Mouse (Mus musculus) embryonic facial prominence, embryonic 11.5 days (tissue): Measurements from ENCODE around the gene Upk3bl. TPM values are rescaled to one million over a fixed set of nuclear protein-coding genes. Genes with fewer than 3 reads are reported as not detected.

ENCODE experiments used
- ATAC-seq: fragments of 200-750 bp; cut with Nextera tagmentation; replicated peaks from 2 replicates; pipeline ENCODE4 v1.8.0; 2017; ENCODE audit warnings: low read depth; ENCODE audit not compliant: insufficient number of reproducible peaks, low FRiP score, low TSS enrichment
- DNase-seq: peaks from one replicate; pipeline ENCODE4 v3.0.0-alpha.2; 2015; ENCODE audit warnings: low spot score
- H3K27ac ChIP-seq: fragments of 300-500 bp; sonication (generic); replicated peaks from 2 replicates; pipeline ENCODE4 v1.5.1; 2014; ENCODE audit warnings: mild to moderate bottlenecking, low read depth, low read length, control low read depth
- H3K27me3 ChIP-seq: fragments of 300-500 bp; sonication (generic); 2 replicates; pipeline ENCODE4 v1.6.1; 2014; ENCODE audit warnings: mild to moderate bottlenecking, low read length, moderate library complexity, mixed read lengths; ENCODE audit not compliant: control insufficient read depth, insufficient read depth
- H3K36me3 ChIP-seq: fragments of 300-500 bp; sonication (generic); replicated peaks from 2 replicates; pipeline ENCODE4 v1.6.1; 2014; ENCODE audit warnings: low read depth, mild to moderate bottlenecking, low read length, moderate library complexity, mixed read lengths; ENCODE audit not compliant: control insufficient read depth, insufficient read depth
- H3K4me1 ChIP-seq: fragments of 300-500 bp; sonication (generic); 2 replicates; pipeline ENCODE4 v1.6.1; 2014; ENCODE audit warnings: low read length, mixed read lengths; ENCODE audit not compliant: control insufficient read depth, insufficient read depth
- H3K4me2 ChIP-seq: fragments of 300-500 bp; sonication (generic); 2 replicates; pipeline ENCODE4 v1.6.1; 2014; ENCODE audit warnings: low read depth, mild to moderate bottlenecking, control low read depth, low read length, moderate library complexity
- H3K4me3 ChIP-seq: fragments of 300-500 bp; sonication (generic); 2 replicates; pipeline ENCODE4 v1.5.1; 2014; ENCODE audit warnings: low read depth, low read length, control low read depth
- H3K9ac ChIP-seq: fragments of 300-500 bp; sonication (generic); replicated peaks from 2 replicates; pipeline ENCODE4 v1.6.1; 2014; ENCODE audit warnings: mild to moderate bottlenecking, control low read depth, low read length
- H3K9me3 ChIP-seq: fragments of 300-500 bp; sonication (generic); replicated peaks from 2 replicates; pipeline ENCODE4 v1.6.1; 2016; ENCODE audit warnings: mild to moderate bottlenecking, low read length, inconsistent platforms, mixed read lengths; ENCODE audit not compliant: control insufficient read depth
- WGBS: fragments of 180-500 bp; shearing (Covaris S2); extraction: QIAGEN DNeasy Blood & Tissue Kit; methylation state at CpG from one replicate; pipeline ENCODE4 v1.1.7; 2014; 5-methylcytosine and 5-hydroxymethylcytosine counted together
- polyA plus RNA-seq: library from polyadenylated mRNA; unstranded; fragments of >200 nt; fragmentation: Nextera tagmentation; extraction: Ambion mirVana; gene quantifications from 2 replicates; pipeline ENCODE4 v1.2.1, GENCODE M21; 2014

Gene Upk3bl
- polyA plus RNA-seq, result 6.2 and 6.4 TPM in 2 replicates

DNA sequence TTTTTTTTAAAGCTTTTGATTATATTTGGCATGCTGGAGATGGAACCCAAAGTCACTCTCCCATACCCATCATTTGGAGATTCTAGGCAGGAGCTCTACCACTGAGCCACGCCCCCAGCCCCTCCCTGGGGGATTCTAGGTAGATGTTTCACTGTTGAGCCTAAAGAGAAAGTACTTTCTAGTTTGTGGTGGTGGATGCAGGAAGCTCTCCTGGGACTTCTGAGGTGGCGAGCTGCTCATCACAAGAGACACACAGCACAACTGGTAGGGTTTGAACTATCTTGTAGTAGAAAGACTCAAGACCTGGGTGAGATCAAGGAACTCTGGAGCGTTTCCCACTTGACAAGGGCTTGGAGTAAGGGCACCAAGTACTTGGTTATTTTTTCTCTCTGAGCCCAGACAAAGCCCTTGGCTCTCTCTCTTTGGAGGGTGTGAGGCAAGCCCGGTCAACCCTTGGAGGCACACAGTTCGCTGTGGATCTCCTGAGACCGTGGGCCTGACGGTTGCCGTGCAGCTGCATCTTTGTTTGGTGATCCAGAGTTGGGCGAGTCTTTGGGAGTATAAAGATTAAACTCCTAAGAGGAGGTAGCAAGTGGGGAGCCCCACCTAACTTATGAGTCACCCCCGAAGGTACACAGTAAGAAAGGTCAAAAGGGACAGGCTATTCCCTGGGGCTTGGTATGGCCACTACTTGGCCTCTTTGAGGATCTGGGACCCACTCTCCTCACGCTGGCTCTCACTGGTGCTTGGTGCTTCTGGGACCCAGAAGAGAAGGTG, at the start of gene Upk3bl:
Upk3bl (plus strand) TSS at position 192 of the 777 bp plus-strand sequence.
- Histone ChIP-seq H3K9ac (no peak within 1 kb of the TSS), H3K9me3 (no peaks in the 10 kb centered on the region), H3K4me1 (no peaks in the 10 kb centered on the region), H3K4me3 (no peak within 1 kb of the TSS), H3K27ac (no peak within 1 kb of the TSS), H3K4me2 (no peak within 1 kb of the TSS), H3K36me3 (no peaks in the 10 kb centered on the region), H3K27me3 (no peaks in the 10 kb centered on the region)
- no peak for DNase-seq
- WGBS, result 89% methylated on average over 11 of the region's 11 CpGs
- ATAC-seq, result no peak

GRCm38 (mm10) chr5:136004537-136004936, 49.8 kb upstream of the Upk3bl start:
- ATAC-seq (no peak), DNase-seq (no peak)
- no peak overlapping the region for H3K27ac ChIP-seq
- no peak overlapping the region for H3K4me3 ChIP-seq
- WGBS, result 77% methylated on average over 4 of the region's 4 CpGs
- no peaks in the 10 kb centered on the region for H3K4me1 ChIP-seq
- H3K27me3 ChIP-seq, result no peaks in the 10 kb centered on the region
- H3K9me3 ChIP-seq, result no peaks in the 10 kb centered on the region
- H3K36me3 ChIP-seq, result no peaks in the 10 kb centered on the region
- no peak overlapping the region for H3K9ac ChIP-seq
- H3K4me2 ChIP-seq, result no peak overlapping the region

DNA sequence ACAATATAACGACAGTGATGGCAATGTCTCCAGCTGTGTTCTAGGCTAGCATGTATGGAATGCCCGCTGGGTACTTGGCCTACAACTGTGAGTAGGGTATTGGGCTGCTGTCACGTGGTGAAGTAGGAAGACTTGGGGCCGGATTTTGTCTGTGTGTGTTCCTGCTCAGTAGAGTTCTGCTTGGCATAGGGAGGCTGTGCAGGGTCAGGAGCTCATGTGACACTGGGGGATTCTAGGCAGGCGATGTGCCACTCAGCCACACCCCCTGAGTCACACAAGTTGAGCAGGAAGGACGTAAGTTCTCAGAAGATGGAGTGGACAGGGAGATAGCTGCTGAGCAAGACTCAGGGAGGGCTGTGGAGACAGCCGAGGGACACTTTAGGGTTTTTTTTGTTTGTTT, 46.5 kb upstream of the Upk3bl start:
- Histone ChIP-seq H3K27ac (no peak overlapping the region), H3K4me2 (no peak overlapping the region), H3K9me3 (no peaks in the 10 kb centered on the region), H3K4me3 (no peak overlapping the region), H3K9ac (no peak overlapping the region), H3K36me3 (peaks cover 3% of the 10 kb centered on the region; the same call in 1 of the 2 replicates), H3K4me1 (no peaks in the 10 kb centered on the region), H3K27me3 (no peaks in the 10 kb centered on the region)
- 74% methylated on average over 7 of the region's 7 CpGs for WGBS
- ATAC-seq, result no peak
- no peak for DNase-seq

GRCm38 (mm10) chr5:136014877-136015276, 39.4 kb upstream of the Upk3bl start:
- Histone ChIP-seq H3K9me3 (no peaks in the 10 kb centered on the region), H3K36me3 (peaks cover 3% of the 10 kb centered on the region; the same call in 1 of the 2 replicates), H3K4me1 (0 out of 2 replicates have a peak, but pooled peaks cover 2% of the 10 kb centered on the region), H3K27me3 (no peaks in the 10 kb centered on the region), H3K27ac (no peak overlapping the region), H3K9ac (no peak overlapping the region), H3K4me2 (no peak overlapping the region), H3K4me3 (no peak overlapping the region)
- no peak for ATAC-seq
- no peak for DNase-seq
- 87% methylated on average over 10 of the region's 10 CpGs for WGBS

GRCm38 (mm10) chr5:136015586-136015985, 38.7 kb upstream of the Upk3bl start:
- 81% methylated on average over 10 of the region's 10 CpGs for WGBS

GRCm38 (mm10) chr5:136016014-136016876, 38.0 kb upstream of the Upk3bl start:
- Histone ChIP-seq H3K27ac (no peak overlapping the region), H3K9me3 (no peaks in the 10 kb centered on the region), H3K27me3 (no peaks in the 10 kb centered on the region), H3K9ac (no peak overlapping the region), H3K4me3 (no peak overlapping the region), H3K36me3 (0 out of 2 replicates have a peak, but pooled peaks cover 3% of the 10 kb centered on the region), H3K4me2 (no peak overlapping the region), H3K4me1 (0 out of 2 replicates have a peak, but pooled peaks cover 2% of the 10 kb centered on the region)
- WGBS, result 78% methylated on average over 10 of the region's 10 CpGs
- DNase-seq, result no peak
- no peak for ATAC-seq

More at GRCm38 (mm10) chr5:136015586-136015985, 38.7 kb upstream of the Upk3bl start:
- Histone ChIP-seq H3K27me3 (no peaks in the 10 kb centered on the region), H3K4me2 (no peak overlapping the region), H3K4me1 (0 out of 2 replicates have a peak, but pooled peaks cover 2% of the 10 kb centered on the region), H3K27ac (no peak overlapping the region), H3K9me3 (no peaks in the 10 kb centered on the region), H3K4me3 (no peak overlapping the region), H3K9ac (no peak overlapping the region), H3K36me3 (peaks cover 3% of the 10 kb centered on the region; the same call in 1 of the 2 replicates)
- no peak for ATAC-seq
- no peak for DNase-seq

DNA sequence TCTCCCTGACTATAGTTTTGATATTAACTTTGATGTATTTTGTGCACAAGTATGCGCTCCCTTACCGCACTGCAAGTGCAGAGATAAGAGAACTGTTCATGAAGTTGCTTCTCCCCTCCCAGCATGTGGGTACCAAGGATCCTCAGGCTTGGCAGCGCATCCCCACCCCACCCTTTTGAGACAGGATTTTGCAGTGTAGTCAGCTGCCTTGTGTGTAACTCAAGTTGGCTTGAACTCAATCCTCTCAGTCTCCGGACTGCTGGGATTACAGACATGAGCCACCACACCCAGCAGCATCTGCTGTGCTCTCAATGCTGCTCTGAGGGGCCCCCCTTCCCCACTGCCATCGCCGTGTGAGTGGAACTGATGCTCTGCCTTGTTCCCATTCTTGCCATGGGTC, 37.0 kb upstream of the Upk3bl start:
- 90% methylated on average over 6 of the region's 6 CpGs for WGBS
- no peaks in the 10 kb centered on the region for H3K36me3 ChIP-seq
- DNase-seq, result no peak
- H3K4me1 ChIP-seq, result 0 out of 2 replicates have a peak, but pooled peaks cover 2% of the 10 kb centered on the region
- no peak for ATAC-seq
- no peaks in the 10 kb centered on the region for H3K27me3 ChIP-seq
- H3K9me3 ChIP-seq, result no peaks in the 10 kb centered on the region
- no peak overlapping the region for H3K4me2 ChIP-seq
- no peak overlapping the region for H3K27ac ChIP-seq
- H3K9ac ChIP-seq, result no peak overlapping the region
- H3K4me3 ChIP-seq, result no peak overlapping the region
